Comparison of ENCODE assay signal across 10 mouse cellular contexts in genomic region chr10:110242128-110242561, GRCm38 (mm10).
A peak's percentile ranks its signal among the peaks of the same experiment; 100 is the strongest.
DNase-seq lines count a peak whose midpoint lies in the region; ATAC-seq and TF ChIP-seq lines count a peak whose summit lies in the region.
"Had no signal": no experiment of that assay in that cellular context is flagged by ENCODE, and none has a peak within 500 bp of the region (broad histone marks: within the 10 kb centered on the region; RNA-seq: fewer than 3 reads in every experiment).

No protein-coding gene starts in this region.

- no peaks in the 10 kb centered on the region for H3K9me3 ChIP-seq in forebrain, postnatal 0 days (ENCODE audit: low read length)
- H3K9me3 ChIP-seq in hindbrain, embryonic 16.5 days (ENCODE audit: control insufficient read depth, low read length) = no peaks in the 10 kb centered on the region
- H3K9me3 ChIP-seq in neural tube, embryonic 13.5 days = no peaks in the 10 kb centered on the region
- no peaks in the 10 kb centered on the region for H3K9me3 ChIP-seq in liver, postnatal 0 days (ENCODE audit: low read length)
- H3K9me3 ChIP-seq: embryonic facial prominence, embryonic 15.5 days had no signal

- 0 out of 2 replicates have a peak, but pooled peaks cover 2% of the 10 kb centered on the region for H3K4me1 ChIP-seq in forebrain, postnatal 0 days (ENCODE audit: insufficient read depth)
- H3K4me1 ChIP-seq in hindbrain, embryonic 16.5 days (ENCODE audit: control insufficient read depth, insufficient read depth, low read depth, low read length) = peaks cover 6% of the 10 kb centered on the region
- H3K4me1 ChIP-seq in neural tube, embryonic 13.5 days (replicated peaks) = peaks cover 10% of the 10 kb centered on the region
- no peaks in the 10 kb centered on the region for H3K4me1 ChIP-seq in liver, postnatal 0 days (ENCODE audit: insufficient read depth)
- H3K4me1 ChIP-seq: embryonic facial prominence, embryonic 15.5 days had no signal

- H3K36me3 ChIP-seq in forebrain, postnatal 0 days (ENCODE audit: insufficient read depth) = no peaks in the 10 kb centered on the region
- no peaks in the 10 kb centered on the region for H3K36me3 ChIP-seq in hindbrain, embryonic 16.5 days (ENCODE audit: control insufficient read depth, insufficient read depth, low read length)
- H3K36me3 ChIP-seq in neural tube, embryonic 13.5 days = no peaks in the 10 kb centered on the region
- H3K36me3 ChIP-seq in liver, postnatal 0 days (replicated peaks; ENCODE audit: insufficient read depth, low read length) = no peaks in the 10 kb centered on the region
- H3K36me3 ChIP-seq: embryonic facial prominence, embryonic 15.5 days had no signal

- WGBS in forebrain, postnatal 0 days = 33% methylated on average over 3 of the region's 3 CpGs
- 21% methylated on average over 3 of the region's 3 CpGs for WGBS in hindbrain, embryonic 16.5 days
- WGBS in neural tube, embryonic 13.5 days = 35% methylated on average over 3 of the region's 3 CpGs
- WGBS in liver, postnatal 0 days (ENCODE audit: insufficient replicate concordance) = 86% methylated on average over 3 of the region's 3 CpGs

- intact Hi-C loops in heart, postnatal 25 days (cut with DNase I) = no loop called here

- peak overlapping the region; percentile 58; the same call in 1 of the 2 replicates for H3K27ac ChIP-seq in forebrain, postnatal 0 days (ENCODE audit: low read depth, low read length)
- H3K27ac ChIP-seq in hindbrain, embryonic 16.5 days (ENCODE audit: low read depth, low read length) = no peak overlapping the region
- H3K27ac ChIP-seq in neural tube, embryonic 13.5 days (replicated peaks) = peak overlapping the region; percentile 43; the same call in 1 of the 2 replicates
- H3K27ac ChIP-seq in liver, postnatal 0 days (ENCODE audit: low read depth) = no peak overlapping the region
- H3K27ac ChIP-seq: embryonic facial prominence, embryonic 15.5 days; left cerebral cortex, adult 2 months had no signal

- no peaks in the 10 kb centered on the region for H3K27me3 ChIP-seq in forebrain, postnatal 0 days (ENCODE audit: insufficient read depth, low read length)
- no peaks in the 10 kb centered on the region for H3K27me3 ChIP-seq in hindbrain, embryonic 16.5 days (replicated peaks; ENCODE audit: control insufficient read depth, insufficient read depth, low read length)
- H3K27me3 ChIP-seq in neural tube, embryonic 13.5 days = no peaks in the 10 kb centered on the region
- no peaks in the 10 kb centered on the region for H3K27me3 ChIP-seq in liver, postnatal 0 days (ENCODE audit: insufficient read depth, low read length)
- H3K27me3 ChIP-seq: embryonic facial prominence, embryonic 15.5 days had no signal

- no peak overlapping the region for H3K9ac ChIP-seq in forebrain, postnatal 0 days
- no peak overlapping the region for H3K9ac ChIP-seq in hindbrain, embryonic 16.5 days (ENCODE audit: low read depth, low read length)
- no peak overlapping the region for H3K9ac ChIP-seq in neural tube, embryonic 13.5 days
- no peak overlapping the region for H3K9ac ChIP-seq in liver, postnatal 0 days (replicated peaks)
- H3K9ac ChIP-seq: embryonic facial prominence, embryonic 15.5 days had no signal

- H3K4me3 ChIP-seq in forebrain, postnatal 0 days (ENCODE audit: low read depth, low read length) = no peak overlapping the region
- H3K4me3 ChIP-seq in hindbrain, embryonic 16.5 days (ENCODE audit: low read length) = no peak overlapping the region
- no peak overlapping the region for H3K4me3 ChIP-seq in neural tube, embryonic 13.5 days
- H3K4me3 ChIP-seq in liver, postnatal 0 days (ENCODE audit: low read depth, low read length) = no peak overlapping the region
- H3K4me3 ChIP-seq: embryonic facial prominence, embryonic 15.5 days; left cerebral cortex, adult 2 months had no signal

- no peak for TF ChIP-seq EP300 in liver, postnatal 0 days (IDR thresholded peaks at IDR 0.05; ENCODE audit: low read depth)

- no peak overlapping the region for H3K4me2 ChIP-seq in forebrain, postnatal 0 days (ENCODE audit: low read depth)
- no peak overlapping the region; the same call in 1 of the 2 replicates for H3K4me2 ChIP-seq in hindbrain, embryonic 16.5 days (ENCODE audit: low read length)
- H3K4me2 ChIP-seq in neural tube, embryonic 13.5 days = no peak overlapping the region
- no peak overlapping the region for H3K4me2 ChIP-seq in liver, postnatal 0 days (ENCODE audit: low read depth, low read length)
- H3K4me2 ChIP-seq: embryonic facial prominence, embryonic 15.5 days had no signal

- peak; percentile 19 to 30 for DNase-seq in heart, adult 18-20 months
- DNase-seq in heart, postnatal 25 days (ENCODE audit: low spot score) = no peak
- DNase-seq in forebrain, postnatal 0 days = peak; percentile 49
- DNase-seq in right cerebral cortex, postnatal 14 days = no peak
- no peak for DNase-seq in liver, postnatal 0 days
- no peak for DNase-seq in gastrocnemius, postnatal 4 days (ENCODE audit: low spot score in 2 of 2)

- no peak for TF ChIP-seq CTCF in forebrain, postnatal 0 days (IDR thresholded peaks at IDR 0.05; ENCODE audit: low read depth)
- TF ChIP-seq CTCF in liver, postnatal 0 days (IDR thresholded peaks at IDR 0.05; ENCODE audit: low read depth) = no peak

- ATAC-seq in forebrain, postnatal 0 days = peak; percentile 54
- ATAC-seq in hindbrain, embryonic 16.5 days = peak; percentile 50
- peak; percentile 47; the same call in 1 of the 2 replicates for ATAC-seq in neural tube, embryonic 13.5 days (ENCODE audit: low read depth)
- ATAC-seq in liver, postnatal 0 days = no peak

Comparison
In these comparisons a context has a peak if more than half of its experiments do, and no peak if none do; other contexts are left out.
1. DNase-seq: peak in heart, adult 18-20 months (2 of 2) and forebrain, postnatal 0 days (single experiment); none in heart, postnatal 25 days (single experiment), right cerebral cortex, postnatal 14 days (single experiment), liver, postnatal 0 days (single experiment) and gastrocnemius, postnatal 4 days (0 of 2).
2. H3K27ac ChIP-seq: peak in forebrain, postnatal 0 days (single experiment) and neural tube, embryonic 13.5 days (single experiment); none in hindbrain, embryonic 16.5 days (single experiment) and liver, postnatal 0 days (single experiment).